Comparison of ENCODE assay signal across 10 mouse cellular contexts in genomic region chr2:150666723-150667064, GRCm38 (mm10). TPM values are rescaled to one million over a fixed set of nuclear protein-coding genes. Genes with fewer than 3 reads are reported as not detected.
A peak's percentile ranks its signal among the peaks of the same experiment; 100 is the strongest.
DNase-seq lines count a peak whose midpoint lies in the region; ATAC-seq lines count a peak whose summit lies in the region.
"Had no signal": no experiment of that assay in that cellular context is flagged by ENCODE, and none has a peak within 500 bp of the region (broad histone marks: within the 10 kb centered on the region; RNA-seq: fewer than 3 reads in every experiment).

No protein-coding gene starts in this region.

- H3K4me2 ChIP-seq in heart, embryonic 12.5 days: peak overlapping the region; percentile 95
- H3K4me2 ChIP-seq in forebrain, embryonic 14.5 days (ENCODE audit: low read length): peak overlapping the region; percentile 89
- H3K4me2 ChIP-seq in liver, embryonic 16.5 days (ENCODE audit: low read depth, low read length): peak overlapping the region; percentile 92

- no peak for DNase-seq in heart, postnatal 10 days
- DNase-seq in A20 (ENCODE audit: low read depth, low spot score): peak; percentile 89
- DNase-seq in forebrain, embryonic 14.5 days (ENCODE audit: low spot score): no peak
- DNase-seq in adrenal gland, adult 8-10 months: no peak
- DNase-seq in adipocyte (ENCODE audit: low spot score): no peak
- DNase-seq in cerebellum, postnatal 14 days: no peak
- DNase-seq: embryo, embryonic 11 days had no signal

- peaks cover 37% of the 10 kb centered on the region for H3K4me1 ChIP-seq in heart, embryonic 12.5 days (replicated peaks)
- H3K4me1 ChIP-seq in forebrain, embryonic 14.5 days (ENCODE audit: control insufficient read depth, insufficient read depth, low read length): peaks cover 29% of the 10 kb centered on the region; the same call in 1 of the 2 replicates
- peaks cover 73% of the 10 kb centered on the region for H3K4me1 ChIP-seq in liver, embryonic 16.5 days (ENCODE audit: control insufficient read depth, low read depth, low read length)

- no peaks in the 10 kb centered on the region for H3K36me3 ChIP-seq in heart, embryonic 12.5 days
- H3K36me3 ChIP-seq in forebrain, embryonic 14.5 days (ENCODE audit: control insufficient read depth, insufficient read depth, low read length): no peaks in the 10 kb centered on the region
- no peaks in the 10 kb centered on the region for H3K36me3 ChIP-seq in liver, embryonic 16.5 days (ENCODE audit: control insufficient read depth, insufficient read depth)

- intact Hi-C loops in heart, postnatal 10 days (cut with DNase I): no loop called here

- 47% methylated on average over 7 of the region's 7 CpGs for WGBS in heart, embryonic 12.5 days
- 37% methylated on average over 7 of the region's 7 CpGs for WGBS in forebrain, embryonic 14.5 days
- 19% methylated on average over 7 of the region's 7 CpGs for WGBS in liver, embryonic 16.5 days (ENCODE audit: insufficient replicate concordance)

- peak overlapping the region; percentile 76 for H3K4me3 ChIP-seq in heart, embryonic 12.5 days
- H3K4me3 ChIP-seq in forebrain, embryonic 14.5 days (ENCODE audit: low read depth, low read length): peak overlapping the region; percentile 77
- H3K4me3 ChIP-seq in liver, embryonic 16.5 days (ENCODE audit: low read depth, low read length): peak overlapping the region; percentile 90

- H3K27me3 ChIP-seq in heart, embryonic 12.5 days (replicated peaks): peaks cover 9% of the 10 kb centered on the region; the same call in 1 of the 2 replicates
- H3K27me3 ChIP-seq in forebrain, embryonic 14.5 days (replicated peaks; ENCODE audit: control insufficient read depth, insufficient read depth, low read length): no peaks in the 10 kb centered on the region
- no peaks in the 10 kb centered on the region for H3K27me3 ChIP-seq in liver, embryonic 16.5 days (ENCODE audit: control insufficient read depth, insufficient read depth, low read depth, low read length)

- H3K27ac ChIP-seq in heart, embryonic 12.5 days (ENCODE audit: poor library complexity, severe bottlenecking): no peak overlapping the region
- peak overlapping the region; percentile 74; the same call in 1 of the 2 replicates for H3K27ac ChIP-seq in forebrain, embryonic 14.5 days (ENCODE audit: low read depth, low read length)
- H3K27ac ChIP-seq in liver, embryonic 16.5 days (ENCODE audit: low read length): peak overlapping the region; percentile 93

- ATAC-seq in heart, embryonic 12.5 days (ENCODE audit: insufficient number of reproducible peaks, low FRiP score): no peak
- ATAC-seq in forebrain, embryonic 14.5 days: 0 out of 2 replicates have a peak, but pooled peaks have one; percentile 11
- no peak for ATAC-seq in liver, embryonic 16.5 days (ENCODE audit: low read depth)

- peak overlapping the region; percentile 37; the same call in 1 of the 2 replicates for H3K9ac ChIP-seq in heart, embryonic 12.5 days
- peak overlapping the region; percentile 85 for H3K9ac ChIP-seq in forebrain, embryonic 14.5 days (ENCODE audit: low read length)
- peak overlapping the region; percentile 88 for H3K9ac ChIP-seq in liver, embryonic 16.5 days (ENCODE audit: low read depth, low read length)

- no peaks in the 10 kb centered on the region for H3K9me3 ChIP-seq in heart, embryonic 12.5 days (replicated peaks)
- no peaks in the 10 kb centered on the region for H3K9me3 ChIP-seq in forebrain, embryonic 14.5 days (replicated peaks; ENCODE audit: control insufficient read depth, low read length)
- H3K9me3 ChIP-seq in liver, embryonic 16.5 days (replicated peaks; ENCODE audit: control insufficient read depth, low read length): no peaks in the 10 kb centered on the region

RNA-seq across cellular contexts. Expression of gene Acss1, which starts 1.6 kb away (rescaled TPM):
- 11.1 and 12.7 TPM in 2 replicates for polyA plus RNA-seq in heart, embryonic 12.5 days (2016; fragmentation: Nextera tagmentation; extraction: Ambion mirVana)
- total RNA-seq in heart, postnatal 10 days (2021): 10 to 100 TPM; 66.8 to 68.2 TPM
- polyA plus RNA-seq in forebrain, embryonic 14.5 days (2014; fragmentation: Nextera tagmentation; extraction: Ambion mirVana): 18.4 and 18.8 TPM in 2 replicates
- 49.9 and 56.3 TPM in 2 replicates for polyA plus RNA-seq in liver, embryonic 16.5 days (2015; fragmentation: Nextera tagmentation; extraction: Ambion mirVana)
- 10 to 100 TPM; 17.3 to 20.6 (median 18.0) TPM for total RNA-seq in adrenal gland, adult 8-10 months (2022)

RNA-seq across cellular contexts. Expression of gene Vsx1, which starts 22.5 kb away (rescaled TPM):
- polyA plus RNA-seq in heart, embryonic 12.5 days (2016; fragmentation: Nextera tagmentation; extraction: Ambion mirVana): not detected in 2 replicates
- total RNA-seq in heart, postnatal 10 days (2021): not detected
- polyA plus RNA-seq in forebrain, embryonic 14.5 days (2014; fragmentation: Nextera tagmentation; extraction: Ambion mirVana): 0.04 TPM in 1 of 2 replicates, not detected in the other
- not detected in 2 replicates for polyA plus RNA-seq in liver, embryonic 16.5 days (2015; fragmentation: Nextera tagmentation; extraction: Ambion mirVana)
- not detected for total RNA-seq in adrenal gland, adult 8-10 months (2022)
- total RNA-seq: liver, adult 2 months had no signal
- polyA plus RNA-seq: liver, adult 2 months had no signal

RNA-seq across cellular contexts. Expression of gene Apmap, which starts 58.3 kb away (rescaled TPM):
- polyA plus RNA-seq in heart, embryonic 12.5 days (2016; fragmentation: Nextera tagmentation; extraction: Ambion mirVana): 29.3 and 32.5 TPM in 2 replicates
- 10 to 100 TPM; 45.6 to 62.8 TPM for total RNA-seq in heart, postnatal 10 days (2021)
- 42.8 and 45.9 TPM in 2 replicates for polyA plus RNA-seq in forebrain, embryonic 14.5 days (2014; fragmentation: Nextera tagmentation; extraction: Ambion mirVana)
- polyA plus RNA-seq in liver, embryonic 16.5 days (2015; fragmentation: Nextera tagmentation; extraction: Ambion mirVana): 27.2 and 29.2 TPM in 2 replicates
- 100 to 1,000 TPM in 2 of 4 experiments, 10 to 100 TPM in 2; 83.0 to 114 (median 103) TPM for total RNA-seq in adrenal gland, adult 8-10 months (2022)

Comparison
In these comparisons a context has a peak if more than half of its experiments do, and no peak if none do; other contexts are left out.
1. H3K9ac ChIP-seq: peak in every context shown above with its lines; median percentile 88 in liver, embryonic 16.5 days; 85 in forebrain, embryonic 14.5 days; 37 in heart, embryonic 12.5 days.